Comparison of ENCODE assay signal across 15 mouse cellular contexts in the genomic region with DNA sequence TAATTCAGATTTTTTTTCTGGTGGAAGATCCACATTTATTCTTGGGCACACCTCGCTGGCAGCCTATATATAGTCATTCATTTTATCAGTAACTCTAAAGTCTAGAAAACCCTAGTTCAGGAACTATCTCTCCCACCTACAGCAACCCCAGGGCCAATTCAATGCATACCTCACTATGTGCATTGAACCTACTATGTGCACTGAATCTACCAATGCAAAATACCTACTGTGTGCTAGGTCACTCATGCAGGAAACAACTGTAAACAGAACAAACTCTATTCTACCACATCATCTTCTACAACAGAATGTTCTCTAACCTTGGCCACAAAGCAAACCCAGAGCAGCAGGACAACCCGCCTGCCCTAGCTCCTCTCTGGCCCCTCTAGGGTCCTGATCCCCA.
"Had no signal": no experiment of that assay in that cellular context is flagged by ENCODE, and none has a peak within 500 bp of the region (broad histone marks: within the 10 kb centered on the region; RNA-seq: fewer than 3 reads in every experiment).

No protein-coding gene starts in this region.

- H3K4me3 ChIP-seq: neural tube, embryonic 15.5 days; stomach, embryonic 15.5 days had no signal

- H3K9me3 ChIP-seq: neural tube, embryonic 15.5 days; stomach, embryonic 15.5 days had no signal

- H3K4me2 ChIP-seq: neural tube, embryonic 15.5 days; stomach, embryonic 15.5 days had no signal

- H3K36me3 ChIP-seq: neural tube, embryonic 15.5 days; stomach, embryonic 15.5 days had no signal

- H3K27ac ChIP-seq: neural tube, embryonic 15.5 days; stomach, embryonic 15.5 days; stomach, postnatal 0 days had no signal

- H3K4me1 ChIP-seq: neural tube, embryonic 15.5 days; stomach, embryonic 15.5 days had no signal

- H3K9ac ChIP-seq: neural tube, embryonic 15.5 days; stomach, embryonic 15.5 days had no signal

- DNase-seq: retina, postnatal 1 day; right cerebral cortex, adult 18-20 months; right cerebral cortex, postnatal 14 days; right cerebral cortex, postnatal 25 days; right cerebral cortex, postnatal 4 days; spleen, adult 18-20 months; thymus, adult 18-20 months; thymus, adult 2 months; thymus, postnatal 14 days; thymus, postnatal 25 days; thymus, postnatal 36 days; thymus, postnatal 4 days had no signal

- H3K27me3 ChIP-seq: neural tube, embryonic 15.5 days; stomach, embryonic 15.5 days had no signal
